Mouse (Mus musculus): ENCODE data around the gene Arl1.
"Not testable (repeated sequence)": the region's sequence is repeated elsewhere in the genome, so short reads cannot be mapped to it uniquely, and the experiment has no call there.

Gene Arl1

GRCm38 (mm10) chr10:88765431-88766142 is 34.9 kb downstream of the Arl1 start:
- no peak for DNase-seq (ENCODE audit: low spot score)

GRCm38 (mm10) chr10:88768961-88769360 is 38.3 kb downstream of the Arl1 start:
- no peak for DNase-seq (ENCODE audit: low spot score)

GRCm38 (mm10) chr10:88769676-88770075 is 39.0 kb downstream of the Arl1 start:
- no peak for DNase-seq (ENCODE audit: low spot score)

- DNase-seq (ENCODE audit: low spot score) = not testable (repeated sequence)
Measured at GRCm38 (mm10) chr10:88772965-88773364, 42.3 kb downstream of the Arl1 start.

GRCm38 (mm10) chr10:88776206-88776605 is 45.5 kb downstream of the Arl1 start:
- no peak for DNase-seq (ENCODE audit: low spot score)

GRCm38 (mm10) chr10:88780716-88781115 is 50.1 kb downstream of the Arl1 start:
- no peak for DNase-seq (ENCODE audit: low spot score)

GRCm38 (mm10) chr10:88783135-88783534 is 52.5 kb downstream of the Arl1 start:
- not testable (repeated sequence) for DNase-seq (ENCODE audit: low spot score)

GRCm38 (mm10) chr10:88783941-88784340 is 53.3 kb downstream of the Arl1 start:
- no peak for DNase-seq (ENCODE audit: low spot score)

- DNase-seq (ENCODE audit: low spot score) = no peak
Measured at GRCm38 (mm10) chr10:88784513-88784931, 53.9 kb downstream of the Arl1 start.

- no peak for DNase-seq (ENCODE audit: low spot score)
Measured at GRCm38 (mm10) chr10:88793671-88794070, 63.0 kb downstream of the Arl1 start.

All from urinary bladder, postnatal 10 days (tissue).